8 mouse cellular contexts compared by ENCODE assay signal in genomic region chr2:105523297-105523802, GRCm38 (mm10).
DNase-seq lines count a peak whose midpoint lies in the region; ATAC-seq and TF ChIP-seq lines count a peak whose summit lies in the region.

No protein-coding gene starts in this region.

- TF ChIP-seq POLR2A in lung, adult 2 months (IDR thresholded peaks at IDR 0.05; ENCODE audit: borderline replicate concordance, extremely low read depth, low read depth, low read length), result no peak

- 3% methylated on average over 5 of the region's 5 CpGs for WGBS in forebrain, embryonic 15.5 days
- WGBS in lung, adult 2 months, result 5% methylated on average over 5 of the region's 5 CpGs

- H3K27ac ChIP-seq in forebrain, embryonic 15.5 days (replicated peaks), result no peak overlapping the region

- no peaks in the 10 kb centered on the region for H3K36me3 ChIP-seq in E14TG2a.4 (ENCODE audit: insufficient read depth, low read length)
- H3K36me3 ChIP-seq in forebrain, embryonic 15.5 days, result no peaks in the 10 kb centered on the region

- no peak overlapping the region for H3K9ac ChIP-seq in forebrain, embryonic 15.5 days (replicated peaks)

- H3K4me3 ChIP-seq in E14TG2a.4 (replicated peaks; ENCODE audit: low read length), result no peak overlapping the region
- H3K4me3 ChIP-seq in forebrain, embryonic 15.5 days, result no peak overlapping the region
- H3K4me3 ChIP-seq in lung, adult 2 months (replicated peaks; ENCODE audit: extremely low read depth, low read depth, low read length), result no peak overlapping the region

- H3K4me2 ChIP-seq in forebrain, embryonic 15.5 days (replicated peaks), result no peak overlapping the region

- no peaks in the 10 kb centered on the region for H3K9me3 ChIP-seq in E14TG2a.4 (ENCODE audit: low read length)
- H3K9me3 ChIP-seq in forebrain, embryonic 15.5 days, result no peaks in the 10 kb centered on the region

- H3K4me1 ChIP-seq in E14TG2a.4 (replicated peaks; ENCODE audit: low read depth, low read length), result peaks cover 5% of the 10 kb centered on the region
- H3K4me1 ChIP-seq in forebrain, embryonic 15.5 days, result peaks cover 7% of the 10 kb centered on the region; the same call in 1 of the 2 replicates
- H3K4me1 ChIP-seq in lung, adult 2 months (ENCODE audit: control insufficient read depth, insufficient read depth, low read length), result no peaks in the 10 kb centered on the region

- 0 out of 2 replicates have a peak, but pooled peaks cover 12% of the 10 kb centered on the region for H3K27me3 ChIP-seq in E14TG2a.4 (ENCODE audit: insufficient read depth, low read length)
- H3K27me3 ChIP-seq in forebrain, embryonic 15.5 days, result peaks cover 9% of the 10 kb centered on the region; the same call in 1 of the 2 replicates

- TF ChIP-seq CTCF in E14TG2a.4 (conservative IDR thresholded peaks at IDR 0.05; ENCODE audit: low read length), result peak; percentile 83
- TF ChIP-seq CTCF in lung, adult 2 months (IDR thresholded peaks at IDR 0.05; ENCODE audit: insufficient read depth, low read length), result peak; percentile 32; the same call in 1 of the 2 replicates

- ATAC-seq in cerebellum, adult (ENCODE audit: insufficient number of reproducible peaks, low FRiP score, low TSS enrichment), result peak; percentile 65; the same call in 1 of the 2 replicates
- ATAC-seq in forebrain, embryonic 15.5 days (replicated peaks), result peak; percentile 88

- DNase-seq in 3134 (ENCODE audit: extremely low read depth, insufficient read length, low spot score), result peak; percentile 13
- peak; percentile 27 for DNase-seq in kidney, postnatal 14 days
- peak; percentile 11 for DNase-seq in lung, adult 2 months
- peak; percentile 37 to 44 for DNase-seq in right cerebral cortex, adult 2 months (ENCODE audit: low spot score in 2 of 2)
- DNase-seq in spleen, postnatal 36 days (ENCODE audit: low spot score in 2 of 2), result no peak

Comparison
In these comparisons a context has a peak if more than half of its experiments do, and no peak if none do; other contexts are left out.
1. DNase-seq: peak in 3134 (single experiment), kidney, postnatal 14 days (single experiment), lung, adult 2 months (single experiment) and right cerebral cortex, adult 2 months (2 of 2); none in spleen, postnatal 36 days (0 of 2).